Mouse (Mus musculus): ENCODE measurements around the gene Higd2a.

GRCm38 (mm10) chr13:54616998-54617397 is 27.0 kb downstream of the Higd2a start:
- TF ChIP-seq POLR2A (IDR thresholded peaks at IDR 0.05; ENCODE audit: low read depth, low read length) (no peak), CTCF (IDR thresholded peaks at IDR 0.05; ENCODE audit: extremely low read depth, insufficient read length, insufficient replicate concordance, low read depth, low read length) (no peak)

Data from small intestine, adult 2 months (tissue).